11 mouse cellular contexts compared by ENCODE assay signal in genomic region chr13:109881161-109881857, GRCm38 (mm10).
DNase-seq lines count a peak whose midpoint lies in the region; ATAC-seq and TF ChIP-seq lines count a peak whose summit lies in the region.
"Had no signal": no experiment of that assay in that cellular context is flagged by ENCODE, and none has a peak within 500 bp of the region (broad histone marks: within the 10 kb centered on the region; RNA-seq: fewer than 3 reads in every experiment).

No protein-coding gene starts in this region.

- no peaks in the 10 kb centered on the region for H3K9me3 ChIP-seq in MEL (replicated peaks; ENCODE audit: insufficient read depth, low read length)
- H3K9me3 ChIP-seq in forebrain, embryonic 12.5 days = no peaks in the 10 kb centered on the region
- H3K9me3 ChIP-seq in hindbrain, embryonic 11.5 days (ENCODE audit: control insufficient read depth, low read length) = no peaks in the 10 kb centered on the region

- no peak for TF ChIP-seq POLR2A in MEL (IDR thresholded peaks at IDR 0.05; ENCODE audit: control insufficient read depth in 1 of 2, insufficient read depth in 1 of 2, low read depth in 1 of 2, low read length in 2 of 2, poor library complexity in 1 of 2)

- DNase-seq in gastrocnemius, adult 18-20 months (ENCODE audit: low spot score) = peak; percentile 27
- no peak for DNase-seq in gastrocnemius, postnatal 25 days
- peak; percentile 49 for DNase-seq in MEL (ENCODE audit: low read depth, low spot score)
- peak; percentile 24 to 36 for DNase-seq in lung, postnatal 4 days
- no peak for DNase-seq in hindbrain, embryonic 11.5 days (ENCODE audit: low spot score)
- DNase-seq: heart, adult 11 months had no signal

- H3K4me3 ChIP-seq in MEL (ENCODE audit: control insufficient read depth in 1 of 2, insufficient read depth in 1 of 2, low read depth in 2 of 2, low read length in 2 of 2) = no peak overlapping the region
- H3K4me3 ChIP-seq in brown adipose tissue, adult 24 weeks (ENCODE audit: insufficient read depth, low read depth, low read length) = no peak overlapping the region
- H3K4me3 ChIP-seq in forebrain, embryonic 12.5 days (replicated peaks) = no peak overlapping the region
- no peak overlapping the region for H3K4me3 ChIP-seq in hindbrain, embryonic 11.5 days (ENCODE audit: low read depth, low read length)

- peaks cover 6 to 13% of the 10 kb centered on the region in 2 experiments; a peak in 3 of 4 replicates for H3K4me1 ChIP-seq in MEL (ENCODE audit: control insufficient read depth in 1 of 2, insufficient read depth in 2 of 2, low read length in 2 of 2)
- H3K4me1 ChIP-seq in brown adipose tissue, adult 24 weeks (ENCODE audit: control insufficient read depth, insufficient read depth, insufficient read length, low read length) = peaks cover 6% of the 10 kb centered on the region; the same call in 1 of the 2 replicates
- no peaks in the 10 kb centered on the region; the same call in 1 of the 2 replicates for H3K4me1 ChIP-seq in forebrain, embryonic 12.5 days
- no peaks in the 10 kb centered on the region for H3K4me1 ChIP-seq in hindbrain, embryonic 11.5 days (replicated peaks; ENCODE audit: control insufficient read depth, insufficient read depth, low read length)

- TF ChIP-seq EP300 in MEL (IDR thresholded peaks at IDR 0.05; ENCODE audit: low read depth in 1 of 2, low read length in 2 of 2) = no peak

- H3K27me3 ChIP-seq in MEL (ENCODE audit: control insufficient read depth in 1 of 2, insufficient read depth in 2 of 2, low read length in 2 of 2) = no peaks in the 10 kb centered on the region
- no peaks in the 10 kb centered on the region for H3K27me3 ChIP-seq in forebrain, embryonic 12.5 days
- no peaks in the 10 kb centered on the region for H3K27me3 ChIP-seq in hindbrain, embryonic 11.5 days (ENCODE audit: control insufficient read depth, insufficient read depth, low read length)
- H3K27me3 ChIP-seq: CH12.LX had no signal

- TF ChIP-seq RAD21 in MEL (IDR thresholded peaks at IDR 0.05; ENCODE audit: low read depth, low read length) = no peak

- no peak overlapping the region for H3K27ac ChIP-seq in MEL (ENCODE audit: control insufficient read depth, low read depth, low read length)
- 0 out of 2 replicates have a peak overlapping the region, but pooled peaks have one; percentile 26 for H3K27ac ChIP-seq in brown adipose tissue, adult 24 weeks (replicated peaks; ENCODE audit: low read depth, low read length)
- H3K27ac ChIP-seq in forebrain, embryonic 12.5 days = no peak overlapping the region
- H3K27ac ChIP-seq in hindbrain, embryonic 11.5 days (ENCODE audit: low read depth, low read length) = no peak overlapping the region
- H3K27ac ChIP-seq: hindbrain, postnatal 0 days had no signal

- H3K36me3 ChIP-seq in MEL (ENCODE audit: control insufficient read depth in 1 of 2, insufficient read depth in 2 of 2, low read length in 2 of 2) = peaks cover 0 to 18% of the 10 kb centered on the region in 2 experiments; a peak in 2 of 4 replicates
- H3K36me3 ChIP-seq in forebrain, embryonic 12.5 days (replicated peaks) = no peaks in the 10 kb centered on the region
- no peaks in the 10 kb centered on the region for H3K36me3 ChIP-seq in hindbrain, embryonic 11.5 days (ENCODE audit: control insufficient read depth, insufficient read depth, low read length)

- H3K79me2 ChIP-seq in MEL (ENCODE audit: control insufficient read depth, insufficient read depth, low read length, poor library complexity) = no peaks in the 10 kb centered on the region; the same call in 1 of the 2 replicates

- no peak for TF ChIP-seq CTCF in MEL (IDR thresholded peaks at IDR 0.05 in 2 of 3, conservative IDR thresholded peaks at IDR 0.05 in 1 of 3; ENCODE audit: control insufficient read depth in 1 of 3, insufficient read depth in 1 of 3, low read depth in 2 of 3, low read length in 3 of 3, poor library complexity in 1 of 3, severe bottlenecking in 1 of 3)

- WGBS in forebrain, embryonic 12.5 days = 87% methylated on average over 11 of the region's 11 CpGs
- WGBS in hindbrain, embryonic 11.5 days = 81% methylated on average over 11 of the region's 11 CpGs

- no peak overlapping the region for H3K9ac ChIP-seq in MEL (ENCODE audit: control insufficient read depth, low read depth, low read length, poor library complexity, severe bottlenecking)
- H3K9ac ChIP-seq in forebrain, embryonic 12.5 days = no peak overlapping the region
- H3K9ac ChIP-seq in hindbrain, embryonic 11.5 days (ENCODE audit: low read depth, low read length) = no peak overlapping the region

- H3K4me2 ChIP-seq in forebrain, embryonic 12.5 days = no peak overlapping the region
- H3K4me2 ChIP-seq in hindbrain, embryonic 11.5 days (replicated peaks; ENCODE audit: low read depth, low read length) = no peak overlapping the region

- ATAC-seq in forebrain, embryonic 12.5 days (ENCODE audit: low FRiP score) = no peak
- no peak for ATAC-seq in erythroblast, adult 5-6 weeks (replicated peaks; ENCODE audit: low FRiP score, poor library complexity, severe bottlenecking)
- ATAC-seq in hindbrain, embryonic 11.5 days (ENCODE audit: low FRiP score) = no peak
- ATAC-seq: hindbrain, postnatal 0 days had no signal

TF ChIP-seq in MEL, 35 proteins besides CTCF, POLR2A, EP300 and RAD21:
- TF ChIP-seq MAZ (IDR thresholded peaks at IDR 0.05; ENCODE audit: low read depth, low read length) = no peak
- no peak for TF ChIP-seq JUND (IDR thresholded peaks at IDR 0.05; ENCODE audit: low read depth, low read length)
- no peak for TF ChIP-seq POLR2AphosphoS5 (IDR thresholded peaks at IDR 0.05; ENCODE audit: borderline replicate concordance, low read depth, low read length)
- TF ChIP-seq ZKSCAN1 (IDR thresholded peaks at IDR 0.05; ENCODE audit: low read depth, low read length) = no peak
- TF ChIP-seq KAT2A (conservative IDR thresholded peaks at IDR 0.05; ENCODE audit: low read depth, low read length) = no peak
- no peak for TF ChIP-seq MAFK (IDR thresholded peaks at IDR 0.05; ENCODE audit: borderline replicate concordance, low read depth, low read length)
- TF ChIP-seq NRF1 (IDR thresholded peaks at IDR 0.05; ENCODE audit: insufficient read depth, low read depth, low read length, poor library complexity, severe bottlenecking) = no peak
- no peak for TF ChIP-seq MYB (IDR thresholded peaks at IDR 0.05; ENCODE audit: low read depth, low read length)
- no peak for TF ChIP-seq MEF2A (IDR thresholded peaks at IDR 0.05; ENCODE audit: extremely low read depth, insufficient replicate concordance, low read depth, low read length, poor library complexity, severe bottlenecking)
- TF ChIP-seq ZNF384 (IDR thresholded peaks at IDR 0.05; ENCODE audit: low read depth, low read length) = no peak

Comparison
In these comparisons a context has a peak if more than half of its experiments do, and no peak if none do; other contexts are left out.
1. DNase-seq: peak in gastrocnemius, adult 18-20 months (single experiment), MEL (single experiment) and lung, postnatal 4 days (2 of 2); none in gastrocnemius, postnatal 25 days (single experiment) and hindbrain, embryonic 11.5 days (single experiment).